Mouse (Mus musculus): ENCODE data around the gene Prpf4.

Prpf4 gene

GRCm38 (mm10) chr4:62389592-62390512 lies 18.7 kb upstream of the Prpf4 start:
- DNase-seq: no peak

GRCm38 (mm10) chr4:62391892-62392291 lies 16.7 kb upstream of the Prpf4 start:
- no peak for DNase-seq

- DNase-seq: no peak
Measured at GRCm38 (mm10) chr4:62393459-62393858, 15.1 kb upstream of the Prpf4 start.

GRCm38 (mm10) chr4:62395806-62396205 lies 12.8 kb upstream of the Prpf4 start:
- DNase-seq: no peak

GRCm38 (mm10) chr4:62397616-62398365 lies 10.8 kb upstream of the Prpf4 start:
- no peak for DNase-seq

GRCm38 (mm10) chr4:62398956-62399355 lies 9.6 kb upstream of the Prpf4 start:
- no peak for DNase-seq

GRCm38 (mm10) chr4:62406133-62406532 lies 2.5 kb upstream of the Prpf4 start:
- DNase-seq: no peak

GRCm38 (mm10) chr4:62407730-62408582 lies 641 bp upstream of the Prpf4 start:
- DNase-seq: peak; percentile 40

GRCm38 (mm10) chr4:62409615-62410014 lies 1.0 kb downstream of the Prpf4 start:
- no peak for DNase-seq

GRCm38 (mm10) chr4:62410325-62410724 lies 1.7 kb downstream of the Prpf4 start:
- DNase-seq: no peak

GRCm38 (mm10) chr4:62411606-62412005 lies 3.0 kb downstream of the Prpf4 start:
- no peak for DNase-seq

- no peak for DNase-seq
Measured at GRCm38 (mm10) chr4:62418448-62418847, 9.9 kb downstream of the Prpf4 start.

- DNase-seq: no peak
Measured at GRCm38 (mm10) chr4:62419091-62419490, 10.5 kb downstream of the Prpf4 start.

- no peak for DNase-seq
Measured at GRCm38 (mm10) chr4:62425891-62426290, 17.3 kb downstream of the Prpf4 start.

GRCm38 (mm10) chr4:62427978-62428758 lies 19.6 kb downstream of the Prpf4 start:
- no peak for DNase-seq

- no peak for DNase-seq
Measured at GRCm38 (mm10) chr4:62429616-62430015, 21.0 kb downstream of the Prpf4 start.

- no peak for DNase-seq
Measured at GRCm38 (mm10) chr4:62430678-62431077, 22.1 kb downstream of the Prpf4 start.

- no peak for DNase-seq
Measured at GRCm38 (mm10) chr4:62431522-62431921, 22.9 kb downstream of the Prpf4 start.

GRCm38 (mm10) chr4:62433939-62434870 lies 25.6 kb downstream of the Prpf4 start:
- no peak for DNase-seq

GRCm38 (mm10) chr4:62435081-62435480 lies 26.5 kb downstream of the Prpf4 start, which contains the start of gene Rnf183:
TSS of gene Rnf183 (minus strand) at chr4:62435252.
- DNase-seq: no peak

GRCm38 (mm10) chr4:62437256-62437778 lies 28.7 kb downstream of the Prpf4 start:
- no peak for DNase-seq
